Mouse (Mus musculus) A20 (cell line): ENCODE measurements at regions not wholly inside any gene's neighbourhood (a gene's known extent, or its start where the extent isn't known, plus 50 kb on each side); places are given as distances from the start of the nearest gene placed in this dataset.

Experiments
- DNase-seq: peaks from one replicate; pipeline ENCODE4 v3.0.0-alpha.2; 2011; ENCODE audit warnings: low read depth, low spot score

DNA sequence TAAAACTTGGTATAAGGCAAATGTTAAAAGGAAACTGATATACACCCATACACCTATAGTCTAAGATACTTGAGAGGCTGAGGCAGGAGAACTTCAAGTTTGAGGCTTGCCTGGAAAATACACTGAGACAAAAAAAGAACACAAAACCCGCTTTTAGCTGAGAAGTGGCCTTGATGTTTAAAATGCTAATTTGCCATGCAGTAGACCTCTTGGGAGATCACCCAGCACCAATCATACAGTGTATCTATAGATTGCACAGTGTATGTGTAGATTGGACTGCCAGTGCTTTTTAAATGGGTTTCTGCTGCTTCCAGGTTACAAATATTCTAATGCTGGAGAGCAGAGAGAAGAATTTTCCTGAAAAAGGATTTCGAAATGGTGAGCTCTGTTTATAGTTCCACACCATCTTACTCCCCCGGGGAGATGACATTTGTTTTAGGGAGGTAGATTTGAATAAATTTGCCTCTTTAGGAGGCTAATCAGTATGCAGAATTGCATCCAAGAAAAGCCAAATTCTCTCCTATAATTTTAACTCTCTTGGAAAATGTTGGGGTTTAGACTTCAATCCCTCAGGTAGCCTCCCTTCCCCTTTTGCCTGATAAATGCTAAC lies 194.0 kb downstream of the Otol1 start:
- DNase-seq = no peak

DNA sequence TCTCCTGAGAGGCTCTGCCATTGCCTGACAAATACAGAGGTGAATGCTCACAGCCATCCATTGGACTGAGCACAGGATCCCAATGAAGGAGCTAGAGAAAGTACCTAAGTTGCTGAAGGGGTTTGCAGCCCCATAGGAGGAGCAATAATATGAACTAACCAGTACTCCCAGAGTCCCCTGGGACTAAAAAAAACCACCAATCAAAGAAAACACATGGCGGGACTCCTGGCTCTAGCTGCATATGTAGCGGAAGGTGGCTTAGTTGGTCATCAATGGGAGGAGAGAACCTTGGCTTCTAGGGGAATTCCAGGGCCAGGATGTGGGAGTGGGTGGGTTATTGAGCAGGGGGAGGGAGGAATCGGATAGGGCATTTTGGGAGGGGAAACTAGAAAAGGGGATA lies 207.8 kb downstream of the Otol1 start:
- DNase-seq = no peak

DNA sequence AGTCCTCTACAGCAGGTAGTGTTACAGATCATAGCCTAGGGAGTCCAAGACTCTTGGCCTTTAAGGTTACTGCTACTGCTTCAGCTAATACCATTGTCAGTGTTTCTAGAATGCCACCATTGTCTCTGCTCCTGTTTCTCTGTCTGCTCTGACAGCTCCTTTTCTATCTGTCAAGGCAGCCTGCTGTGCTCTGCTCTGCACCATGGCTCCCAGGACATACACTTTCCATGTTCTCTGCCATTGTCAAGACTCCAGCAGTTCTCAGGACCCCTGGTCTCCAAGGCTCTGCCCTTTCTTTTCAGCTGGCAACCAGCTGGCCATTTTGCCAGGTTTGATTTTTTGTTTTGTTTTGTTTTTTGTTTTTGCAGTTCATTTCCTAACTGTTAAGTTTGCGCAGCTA lies 208.7 kb downstream of the Otol1 start:
- no peak for DNase-seq

DNA sequence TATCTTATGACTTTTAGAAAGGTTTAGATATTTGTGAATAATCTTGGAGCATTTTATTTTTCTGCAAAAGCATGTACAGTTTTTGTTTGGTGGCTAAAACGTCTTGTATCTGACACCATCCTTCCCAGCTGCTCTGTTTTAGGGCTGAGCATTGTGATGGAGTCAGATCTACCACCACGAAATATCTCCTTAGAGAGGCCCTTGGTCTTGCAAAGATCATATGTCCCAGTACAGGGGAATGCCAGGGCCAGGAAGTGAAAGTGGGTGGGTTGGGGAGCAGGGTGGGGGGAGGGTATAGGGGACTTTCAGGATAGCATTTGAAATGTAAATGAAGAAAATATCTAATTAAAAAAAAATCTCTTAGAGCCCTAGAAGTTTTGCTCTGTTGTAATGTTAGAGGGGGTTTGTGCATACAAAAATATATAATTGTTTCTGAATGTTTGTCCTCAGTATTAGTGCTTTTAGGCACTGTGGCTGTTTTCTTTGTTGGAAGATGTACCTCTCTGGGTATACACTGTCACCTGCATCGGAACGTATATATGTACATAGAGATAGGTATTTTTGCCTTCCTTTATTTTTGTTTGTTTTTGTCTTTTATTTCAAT lies 211.4 kb downstream of the Otol1 start:
- no peak for DNase-seq

DNA sequence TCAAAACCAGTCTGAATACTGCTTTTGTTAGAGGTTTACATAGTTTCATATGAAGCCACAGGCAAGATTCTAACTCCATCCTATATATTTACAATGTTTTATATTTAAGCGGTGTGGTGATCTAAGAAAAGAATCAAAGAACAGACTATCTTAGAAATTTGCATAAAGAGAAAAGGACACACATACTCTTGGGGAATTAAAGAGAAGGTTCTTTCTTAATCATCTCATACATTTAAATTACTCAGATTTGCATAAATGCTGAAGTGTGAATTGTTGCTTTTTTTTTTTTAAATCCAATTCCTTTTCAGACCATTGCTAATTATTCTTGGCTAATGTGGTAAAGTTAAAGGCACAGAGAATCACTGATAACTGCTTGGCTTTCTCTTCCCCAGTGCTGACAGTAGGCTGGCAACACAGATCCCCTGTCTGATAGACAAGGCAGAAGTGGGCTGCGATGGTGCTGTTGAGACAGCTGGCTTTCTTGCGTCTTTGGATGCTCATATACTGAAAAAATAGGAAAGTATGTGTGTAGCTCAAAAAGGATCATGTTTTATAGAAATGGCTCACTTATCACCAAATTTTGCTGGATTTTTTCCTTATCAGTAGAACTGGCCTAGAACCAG lies 216.1 kb downstream of the Otol1 start:
- DNase-seq = no peak

DNA sequence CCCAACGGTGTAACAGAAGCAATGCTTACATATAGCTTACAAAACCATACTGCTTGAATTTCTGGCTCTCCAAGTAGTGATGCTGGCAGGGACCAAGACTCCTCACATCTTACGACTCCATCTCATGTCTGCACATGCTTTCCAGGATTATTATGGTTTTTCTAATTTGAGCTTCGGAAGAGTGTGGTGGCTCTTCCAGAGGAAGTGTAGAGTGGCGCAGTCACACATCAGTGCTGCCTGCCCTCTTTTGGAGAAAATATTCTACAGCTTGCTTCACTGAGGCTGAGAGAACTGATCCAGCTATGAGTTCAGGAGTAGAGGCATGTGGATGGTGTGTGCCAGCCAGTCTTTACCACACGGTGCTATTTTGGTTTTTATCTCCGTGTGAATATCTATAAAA lies 217.4 kb downstream of the Otol1 start:
- no peak for DNase-seq

DNA sequence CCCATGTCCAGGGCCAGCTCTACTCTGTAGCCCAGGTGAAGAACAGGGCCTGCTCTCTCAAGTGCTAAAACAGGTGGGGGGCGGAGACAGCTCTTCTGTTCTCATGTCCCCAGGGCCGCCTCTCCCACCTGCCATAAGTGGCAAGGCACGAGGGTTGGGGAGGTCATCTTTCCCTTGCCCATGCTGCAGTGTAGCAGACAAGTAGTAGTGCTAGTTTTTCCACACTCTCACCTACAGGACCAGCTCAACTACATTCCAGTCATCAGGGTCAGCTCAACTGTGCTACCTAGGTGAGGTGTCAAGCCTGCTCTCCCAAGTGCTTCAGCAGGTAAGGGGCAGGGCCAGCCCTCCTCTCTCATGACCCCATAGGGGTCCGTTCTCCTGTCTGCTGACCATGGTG lies 219.8 kb downstream of the Otol1 start:
- DNase-seq = no peak

DNA sequence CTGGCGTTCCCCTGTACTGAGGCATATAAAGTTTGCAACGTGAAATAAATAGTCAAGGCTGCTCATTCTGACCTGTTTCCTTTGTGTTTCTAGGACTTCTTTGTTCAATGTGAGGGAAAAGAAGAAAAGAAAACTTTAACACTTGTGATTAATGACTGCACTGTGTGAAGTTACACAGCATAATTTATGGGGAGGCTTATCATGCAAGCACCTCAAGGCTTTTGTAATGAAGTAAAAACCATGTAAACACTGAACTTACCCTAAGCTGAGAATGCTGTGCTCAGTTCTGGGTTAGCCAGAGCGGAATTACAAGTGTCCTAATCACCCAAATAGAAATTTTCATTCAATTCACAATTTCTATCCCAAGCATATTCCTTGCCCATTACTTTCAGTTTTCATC lies 241.2 kb downstream of the Otol1 start:
- DNase-seq = no peak

DNA sequence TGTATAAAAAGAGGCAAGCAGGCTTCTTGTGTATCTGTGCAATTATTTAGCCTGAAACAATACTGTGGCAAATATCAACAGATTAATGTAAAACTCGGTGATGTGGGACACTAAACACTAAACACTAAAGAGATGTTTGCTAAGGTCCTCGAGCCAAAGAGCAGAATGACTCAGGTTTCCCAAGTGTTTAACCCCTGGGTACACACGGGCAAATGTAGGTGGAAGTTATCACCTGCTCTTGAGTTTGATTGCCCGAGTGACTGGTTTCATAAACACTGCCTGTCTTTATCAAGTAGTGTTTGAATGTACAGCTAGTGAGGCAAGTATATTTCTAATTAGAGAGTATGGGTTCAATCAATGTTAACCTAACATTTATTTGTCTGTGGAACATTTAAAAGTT lies 242.5 kb downstream of the Otol1 start:
- DNase-seq = no peak

DNA sequence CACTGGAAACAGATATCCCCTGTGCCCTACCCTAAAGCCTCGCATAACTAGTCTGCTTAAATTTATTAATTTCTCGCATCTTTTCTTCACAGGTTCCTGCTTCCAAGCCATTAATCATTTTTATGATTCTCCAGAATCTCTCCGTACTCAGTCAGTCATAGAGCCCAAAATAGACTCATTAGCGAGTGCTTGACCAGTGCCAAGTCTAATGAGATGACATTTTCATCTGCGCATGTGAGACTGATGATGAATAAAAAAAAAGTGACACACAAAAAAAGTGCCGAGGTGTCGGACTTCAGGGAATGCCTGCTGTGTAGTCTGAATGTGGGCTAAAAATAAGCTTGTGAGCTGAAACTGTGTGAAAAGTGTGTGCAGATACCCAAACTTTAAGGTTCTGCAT lies 243.3 kb downstream of the Otol1 start:
- DNase-seq = no peak

DNA sequence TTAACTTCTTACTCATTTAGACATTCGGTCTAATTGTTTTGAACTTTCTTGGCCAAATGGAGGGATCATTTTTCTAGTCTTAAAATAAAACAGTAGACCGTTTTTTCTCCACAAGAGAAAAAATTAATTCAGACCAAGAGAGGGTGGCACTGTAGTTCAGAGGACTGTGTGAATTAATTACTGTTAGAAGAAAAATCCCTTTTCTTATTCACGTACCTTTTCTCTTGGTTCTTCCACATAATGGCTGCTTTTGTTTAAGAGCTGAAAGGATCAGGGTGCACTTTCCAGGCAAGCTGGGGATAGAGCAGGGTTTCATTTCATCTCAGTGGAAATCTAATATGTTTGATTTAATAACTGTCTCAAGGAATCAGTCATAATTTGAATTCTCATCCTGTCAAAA lies 255.9 kb downstream of the Otol1 start:
- no peak for DNase-seq

DNA sequence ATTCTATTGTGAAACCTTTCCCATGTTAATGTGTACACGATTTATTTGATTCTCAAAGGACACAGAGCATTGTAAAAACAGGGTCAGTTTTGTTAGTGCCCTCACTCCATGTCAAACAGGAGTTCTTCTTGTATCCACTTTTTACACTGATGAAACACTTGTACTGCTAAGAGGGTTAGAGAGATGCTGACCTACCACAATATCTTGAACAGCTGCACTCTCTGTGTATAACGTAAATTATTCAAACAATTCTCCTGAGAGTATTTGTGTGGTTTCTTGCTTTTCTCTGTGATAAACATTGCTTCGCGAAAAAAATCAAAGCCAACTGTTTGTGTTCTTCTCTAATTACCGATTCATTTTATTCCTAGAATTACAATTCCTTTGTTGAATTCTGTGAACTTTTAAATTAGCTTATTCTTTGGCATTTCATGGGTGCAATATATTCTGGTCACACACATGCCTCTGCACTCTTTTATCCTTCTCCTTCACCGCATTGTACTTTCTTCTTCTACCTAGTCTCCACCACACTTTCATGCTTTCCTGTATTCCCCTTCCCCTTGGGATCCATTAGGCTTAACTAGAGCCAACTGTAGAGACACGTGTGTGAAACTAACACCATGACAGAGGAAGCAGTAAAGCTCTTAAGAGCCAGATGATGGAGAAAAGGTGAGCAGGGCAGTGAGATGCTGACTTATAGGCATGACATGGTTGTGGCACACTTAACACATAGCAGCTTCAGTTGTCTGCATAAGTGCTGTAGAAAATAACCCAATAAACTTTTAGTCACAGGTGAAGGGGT lies 281.4 kb downstream of the Otol1 start:
- no peak for DNase-seq

DNA sequence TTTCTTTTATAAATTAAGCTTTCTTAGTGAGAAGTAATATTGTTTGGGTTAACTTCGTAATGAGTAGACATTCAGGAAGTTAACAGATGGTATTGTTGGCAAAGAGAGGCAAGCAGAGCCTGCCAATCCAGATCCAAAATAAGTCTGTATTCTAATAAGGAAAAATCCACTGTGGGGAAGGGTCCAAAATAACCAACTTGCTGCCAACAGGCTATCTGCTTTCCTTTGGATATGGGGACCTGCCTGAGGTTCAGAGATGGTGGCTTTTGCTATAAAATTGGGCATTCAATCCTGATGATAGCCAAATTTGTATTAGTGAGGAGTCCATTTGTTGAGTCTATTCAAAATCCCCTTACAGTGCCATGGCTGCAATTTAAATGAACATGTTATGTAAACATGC lies 300.1 kb downstream of the Otol1 start:
- DNase-seq = no peak

DNA sequence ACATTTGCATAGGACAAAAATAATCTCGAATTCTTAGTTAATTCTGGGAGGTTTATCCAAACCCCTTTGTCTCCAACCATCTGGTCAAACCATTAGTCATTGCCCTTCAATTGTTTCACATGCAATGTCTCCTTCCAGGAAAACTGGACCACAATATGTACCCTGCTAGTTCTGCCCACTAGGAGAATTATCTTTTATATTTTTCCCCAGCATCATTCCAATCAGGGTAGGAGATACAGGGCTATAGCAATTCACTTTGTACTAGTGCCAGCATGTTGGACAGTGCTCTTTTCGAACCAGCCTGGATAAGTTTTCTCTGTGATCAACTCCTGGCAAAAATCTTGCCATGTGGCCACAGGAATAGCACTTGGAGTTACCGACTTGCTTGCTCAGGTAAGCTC lies 300.6 kb downstream of the Otol1 start:
- no peak for DNase-seq

DNA sequence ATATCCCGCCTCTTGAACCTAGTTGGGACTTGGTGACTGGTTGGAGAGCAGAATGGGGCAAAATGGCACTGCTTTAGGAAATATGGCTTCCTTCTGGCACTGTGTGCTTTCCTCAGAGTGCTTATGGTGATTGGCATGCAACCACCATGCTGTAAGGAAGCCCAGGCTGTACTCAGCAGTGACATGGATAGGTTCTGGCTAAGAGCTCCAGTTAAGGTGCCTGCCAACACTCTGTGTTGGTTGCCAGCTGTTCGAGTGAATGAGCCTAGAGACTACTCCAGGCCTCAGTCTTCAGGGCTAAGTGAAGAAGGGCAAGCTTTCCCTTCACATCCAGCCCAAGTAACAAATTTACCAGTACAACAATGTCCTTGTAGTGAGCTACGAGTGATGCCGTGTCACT lies 301.9 kb downstream of the Otol1 start:
- no peak for DNase-seq

DNA sequence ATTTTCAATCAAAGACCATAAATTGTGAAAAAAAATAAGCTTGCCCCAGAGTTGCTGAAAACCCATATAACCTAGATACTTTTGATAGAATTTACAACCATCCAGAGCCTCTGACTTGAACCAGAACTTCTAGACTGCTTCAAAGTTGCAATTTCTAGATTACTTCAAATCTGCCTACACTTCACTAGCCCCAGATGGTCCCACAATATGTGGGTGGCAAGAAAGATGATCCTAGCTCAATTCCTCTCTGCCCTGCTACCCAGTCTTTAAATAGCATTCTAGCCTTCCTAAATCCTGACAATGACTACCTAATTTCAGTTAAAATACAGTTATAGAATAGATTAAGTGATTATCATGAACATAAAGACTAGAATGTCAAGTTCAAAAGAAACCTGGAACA lies 303.6 kb downstream of the Otol1 start:
- DNase-seq = no peak

DNA sequence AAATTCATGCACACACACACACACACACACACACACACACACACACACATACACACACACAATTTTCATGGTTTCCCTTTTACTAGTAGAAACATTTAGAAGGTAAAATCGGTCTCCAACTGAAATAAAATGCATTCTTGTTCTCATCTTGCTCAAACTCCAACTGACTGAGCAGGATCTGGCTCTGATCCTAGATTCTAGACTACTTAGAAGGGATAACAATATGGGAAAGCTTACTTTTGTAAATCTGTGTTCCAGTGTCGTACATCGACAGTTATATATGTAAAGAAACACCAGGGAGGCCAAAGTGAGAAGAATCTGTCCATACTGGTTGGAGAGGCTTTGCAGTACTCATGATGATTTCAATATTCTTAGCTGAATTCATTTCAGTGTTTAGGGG lies 304.6 kb downstream of the Otol1 start:
- DNase-seq = no peak

DNA sequence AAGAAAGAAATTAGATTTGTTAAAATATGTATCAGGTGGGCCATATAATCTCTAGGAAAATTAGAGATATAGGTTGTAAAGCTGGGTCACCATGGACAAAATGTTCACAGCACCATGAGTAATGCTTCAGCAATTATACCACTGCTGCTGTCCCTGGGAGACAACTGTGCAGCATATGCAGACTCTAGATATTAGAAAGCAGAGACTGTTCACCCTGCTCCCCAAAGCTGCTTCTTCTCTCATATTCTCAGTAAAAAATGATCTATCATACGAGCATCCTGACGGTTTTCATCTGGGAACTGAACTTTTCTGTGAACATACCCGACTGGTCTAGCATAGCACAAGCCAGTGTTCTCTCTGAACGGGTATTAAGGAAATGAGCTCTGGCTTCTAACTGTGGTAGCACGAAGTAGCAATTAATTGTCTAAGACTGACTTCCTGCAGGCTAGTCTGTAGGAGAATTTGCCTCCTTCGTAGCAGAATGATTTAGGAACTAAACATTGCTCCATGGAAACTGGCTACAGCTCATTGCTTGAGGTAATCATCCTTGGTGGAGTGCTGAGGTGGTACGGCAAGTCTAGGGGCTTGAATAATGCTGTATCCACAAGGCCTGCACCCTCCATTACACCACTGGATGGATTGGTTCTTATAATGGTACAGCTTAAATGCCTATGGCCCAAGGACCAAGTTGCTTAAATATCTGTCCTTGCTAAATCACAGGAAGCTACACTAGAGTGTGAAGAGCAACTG lies 305.9 kb downstream of the Otol1 start:
- no peak for DNase-seq

DNA sequence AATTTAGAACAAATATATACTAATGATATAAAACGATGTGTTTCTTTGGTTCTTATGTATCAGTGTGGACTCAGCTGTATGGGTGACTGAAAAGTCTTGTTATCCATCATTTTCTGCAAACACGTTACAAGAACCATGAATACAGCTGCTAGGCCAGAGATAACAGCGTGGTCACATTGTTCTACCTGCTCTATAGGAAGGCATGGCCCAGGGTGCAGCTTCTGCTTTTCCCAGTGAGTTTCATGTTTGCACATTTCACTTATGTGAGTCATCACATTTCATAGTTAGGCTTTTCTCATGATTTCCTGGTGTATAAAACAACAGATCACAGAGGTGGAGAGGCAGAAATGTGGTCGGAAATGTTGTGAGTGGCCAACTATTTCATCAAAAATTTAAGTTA lies 306.8 kb downstream of the Otol1 start:
- DNase-seq = no peak

DNA sequence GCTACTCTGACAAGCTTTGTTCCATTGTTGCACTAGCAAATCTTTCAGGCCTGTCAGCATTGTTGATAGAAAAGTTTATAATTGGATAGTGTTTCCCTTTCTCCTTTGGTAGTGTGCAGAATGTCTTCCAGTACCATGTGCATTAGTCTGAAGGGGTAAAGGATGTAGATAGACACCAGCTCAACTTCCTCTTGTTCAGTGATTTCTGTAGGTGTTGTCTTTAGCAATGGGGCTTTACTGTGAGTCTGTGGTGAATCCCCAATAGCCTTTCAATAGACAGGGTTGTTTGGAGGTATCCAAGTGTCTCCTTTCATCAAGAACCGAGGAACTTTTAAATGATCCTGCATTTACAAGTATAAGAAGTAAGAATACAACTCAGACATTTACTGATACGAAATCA lies 311.0 kb downstream of the Otol1 start:
- no peak for DNase-seq

DNA sequence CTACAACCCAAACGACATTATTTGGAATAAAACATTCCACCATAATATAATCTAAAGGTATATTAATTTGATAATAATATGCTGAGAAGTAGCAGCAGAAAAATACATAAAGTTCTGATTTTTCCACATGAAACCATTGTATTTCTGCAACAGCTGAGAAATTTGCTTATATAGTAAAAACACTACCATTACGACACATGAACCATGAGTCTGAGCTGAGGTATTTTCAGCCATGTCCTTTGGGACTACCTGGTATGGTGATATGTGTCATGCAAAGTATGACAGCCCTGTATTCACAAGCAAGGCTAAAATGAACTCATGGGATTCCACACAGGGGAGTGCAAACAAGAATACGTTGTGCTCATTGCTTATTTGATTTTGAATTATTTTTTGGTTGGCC lies 311.7 kb downstream of the Otol1 start:
- no peak for DNase-seq

DNA sequence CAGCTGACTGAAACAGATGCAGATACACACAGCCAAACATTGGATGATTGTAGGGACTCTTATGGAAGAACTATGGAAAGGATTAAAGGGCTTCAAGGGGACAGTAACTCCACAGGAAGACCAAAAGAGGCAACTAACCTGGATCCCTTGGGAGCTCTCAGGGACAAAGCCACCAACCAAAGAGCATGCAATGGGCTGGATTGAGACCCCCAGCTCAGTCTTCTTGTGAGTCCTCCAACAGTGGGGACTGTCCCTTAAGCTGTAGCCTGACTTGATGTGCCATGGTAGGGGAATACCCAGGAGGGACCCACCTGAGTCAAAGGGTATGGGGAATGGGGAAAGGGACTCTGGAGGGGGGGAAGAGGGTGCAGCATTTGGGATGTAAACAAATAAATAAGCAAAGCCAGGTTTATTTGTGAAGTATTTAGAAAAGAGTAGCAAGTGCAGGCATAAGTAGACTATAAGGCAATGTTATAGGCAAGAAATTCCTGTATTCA lies 313.8 kb downstream of the Otol1 start:
- DNase-seq = no peak
